Mouse (Mus musculus) lung, embryonic 14.5 days (tissue): ENCODE results near the gene Tmod2. TPM values are rescaled to one million over a fixed set of nuclear protein-coding genes. Genes with fewer than 3 reads are reported as not detected.

Experiments
- ATAC-seq: fragments of 200-750 bp; cut with Nextera tagmentation; 2 replicates; pipeline ENCODE4 v1.8.0; 2017; ENCODE audit warnings: mild to moderate bottlenecking, moderate TSS enrichment, moderate library complexity; ENCODE audit not compliant: insufficient read depth
- DNase-seq: peaks from one replicate; pipeline ENCODE4 v3.0.0-alpha.2; 2015
- H3K27ac ChIP-seq: fragments of 300-500 bp; sonication (generic); 2 replicates; pipeline ENCODE4 v1.5.1; 2014; ENCODE audit warnings: low read depth, mild to moderate bottlenecking, moderate library complexity
- H3K27me3 ChIP-seq: fragments of 300-500 bp; sonication (generic); 2 replicates; pipeline ENCODE4 v1.6.1; 2014; ENCODE audit warnings: low read length, control low read depth; ENCODE audit not compliant: insufficient read depth
- H3K36me3 ChIP-seq: fragments of 300-500 bp; sonication (generic); 2 replicates; pipeline ENCODE4 v1.6.1; 2014; ENCODE audit warnings: control low read depth; ENCODE audit not compliant: insufficient read depth
- H3K4me1 ChIP-seq: fragments of 300-500 bp; sonication (generic); 2 replicates; pipeline ENCODE4 v1.6.1; 2014; ENCODE audit warnings: antibody characterized with exemption, control low read depth; ENCODE audit not compliant: insufficient read depth
- H3K4me2 ChIP-seq: fragments of 300-500 bp; sonication (generic); 2 replicates; pipeline ENCODE4 v1.6.1; 2014; ENCODE audit warnings: mild to moderate bottlenecking
- H3K4me3 ChIP-seq: fragments of 300-500 bp; sonication (generic); 2 replicates; pipeline ENCODE4 v1.5.1; 2014; ENCODE audit warnings: low read depth, low read length
- H3K9ac ChIP-seq: fragments of 300-500 bp; sonication (generic); 2 replicates; pipeline ENCODE4 v1.6.1; 2014
- H3K9me3 ChIP-seq: fragments of 300-500 bp; sonication (generic); 2 replicates; pipeline ENCODE4 v1.6.1; 2016; ENCODE audit warnings: low read depth, low read length, control low read depth
- CTCF ChIP-seq: IDR thresholded peaks from 2 replicates; pipeline ENCODE4 v1.5.1; 2016; ENCODE audit warnings: antibody characterized with exemption, low read depth
- WGBS: fragments of 180-500 bp; shearing (Covaris S2); extraction: QIAGEN DNeasy Blood & Tissue Kit; methylation state at CpG from one replicate; pipeline ENCODE4 v1.1.7; 2014; 5-methylcytosine and 5-hydroxymethylcytosine counted together
- polyA plus RNA-seq: library from polyadenylated mRNA; unstranded; fragments of >200 nt; fragmentation: Nextera tagmentation; extraction: Ambion mirVana; gene quantifications from 2 replicates; pipeline ENCODE4 v1.2.1, GENCODE M21; 2014

The Tmod2 gene
- polyA plus RNA-seq, 1 experiment from 2014 or later: 8.0 TPM

GRCm38 (mm10) chr9:75522217-75522616 is 88.9 kb downstream of the Tmod2 start:
- H3K4me3 ChIP-seq: no peak overlapping the region
- H3K4me1 ChIP-seq: no peaks in the 10 kb centered on the region
- no peak overlapping the region for H3K27ac ChIP-seq
- H3K36me3 ChIP-seq: peaks cover 8% of the 10 kb centered on the region; the same call in 1 of the 2 replicates
- no peaks in the 10 kb centered on the region for H3K9me3 ChIP-seq
- no peaks in the 10 kb centered on the region for H3K27me3 ChIP-seq
- 56% methylated on average over 2 of the region's 2 CpGs for WGBS
- no peak for TF ChIP-seq CTCF
- no peak overlapping the region for H3K9ac ChIP-seq
- DNase-seq (no peak), ATAC-seq (no peak)
- H3K4me2 ChIP-seq: no peak overlapping the region

GRCm38 (mm10) chr9:75521788-75522187 is 89.3 kb downstream of the Tmod2 start:
- Histone ChIP-seq H3K36me3 (peaks cover 8% of the 10 kb centered on the region; the same call in 1 of the 2 replicates), H3K27me3 (no peaks in the 10 kb centered on the region), H3K9me3 (no peaks in the 10 kb centered on the region), H3K4me3 (no peak overlapping the region), H3K4me1 (no peaks in the 10 kb centered on the region), H3K4me2 (no peak overlapping the region), H3K27ac (no peak overlapping the region), H3K9ac (no peak overlapping the region)
- ATAC-seq (peak; percentile 35; the same call in 1 of the 2 replicates), DNase-seq (peak; percentile 84)
- TF ChIP-seq CTCF: peak; percentile 79
- 59% methylated on average over 4 of the region's 4 CpGs for WGBS

- no peak for ATAC-seq
- no peaks in the 10 kb centered on the region for H3K9me3 ChIP-seq
- H3K36me3 ChIP-seq: peaks cover 12% of the 10 kb centered on the region; the same call in 1 of the 2 replicates
- no peak for DNase-seq
- H3K9ac ChIP-seq: no peak overlapping the region
- H3K4me2 ChIP-seq: no peak overlapping the region
- no peak overlapping the region for H3K27ac ChIP-seq
- no peaks in the 10 kb centered on the region for H3K4me1 ChIP-seq
- no peak overlapping the region for H3K4me3 ChIP-seq
- TF ChIP-seq CTCF: no peak
- 93% methylated on average over 8 of the region's 8 CpGs for WGBS
- H3K27me3 ChIP-seq: no peaks in the 10 kb centered on the region
Observed at GRCm38 (mm10) chr9:75520940-75521339, 90.2 kb downstream of the Tmod2 start.

- DNase-seq (no peak), ATAC-seq (no peak)
- no peak for TF ChIP-seq CTCF
- H3K27me3 ChIP-seq: no peaks in the 10 kb centered on the region
- H3K4me2 ChIP-seq: no peak overlapping the region
- H3K36me3 ChIP-seq: peaks cover 35% of the 10 kb centered on the region; the same call in 1 of the 2 replicates
- no peak overlapping the region for H3K9ac ChIP-seq
- 66% methylated on average over 3 of the region's 3 CpGs for WGBS
- no peaks in the 10 kb centered on the region for H3K4me1 ChIP-seq
- H3K9me3 ChIP-seq: no peaks in the 10 kb centered on the region
- no peak overlapping the region for H3K27ac ChIP-seq
- H3K4me3 ChIP-seq: no peak overlapping the region
Observed at GRCm38 (mm10) chr9:75517751-75518150, 93.4 kb downstream of the Tmod2 start.

Other genes starting within 250 kb of the Tmod2 start
- gene Mapk6, start 201.3 kb downstream of the Tmod2 start, polyA plus RNA-seq: 63.7 and 67.3 TPM in 2 replicates
- 39.5 and 39.7 TPM in 2 replicates for gene Leo1, start 169.8 kb downstream of the Tmod2 start, polyA plus RNA-seq
- 131 TPM in 2 replicates for gene Tmod3, start 51.7 kb downstream of the Tmod2 start, polyA plus RNA-seq
- 29.8 and 30.0 TPM in 2 replicates for gene Lysmd2, start 14.4 kb upstream of the Tmod2 start, polyA plus RNA-seq
- gene Scg3, start 72.7 kb upstream of the Tmod2 start, polyA plus RNA-seq: 0.39 and 0.53 TPM in 2 replicates
- 37.6 and 39.0 TPM in 2 replicates for gene Bmp5, start 164.0 kb upstream of the Tmod2 start, polyA plus RNA-seq